Mouse (Mus musculus): ENCODE results near the gene Cask.
"Not testable (repeated sequence)": the region's sequence is repeated elsewhere in the genome, so short reads cannot be mapped to it uniquely, and the experiment has no call there.

The Cask gene

DNA sequence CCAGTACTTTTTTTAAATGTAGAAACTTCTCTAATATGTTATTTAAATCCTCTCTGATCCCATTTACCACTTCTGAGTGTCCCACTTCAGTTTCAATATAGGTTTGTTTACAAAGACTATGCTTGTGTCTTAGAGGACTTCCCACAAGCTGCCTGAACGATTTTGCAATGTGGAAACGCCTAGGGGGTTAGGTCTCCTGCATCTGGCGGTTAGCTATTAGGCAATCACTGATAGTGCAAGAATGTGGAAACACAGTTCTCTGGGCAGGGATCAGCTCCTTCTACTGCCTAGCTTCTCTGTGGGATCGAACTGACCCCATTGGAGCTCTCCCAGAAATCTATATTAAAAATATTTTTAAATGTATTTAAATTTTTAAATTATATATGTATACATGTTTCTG lies at the start of gene Cask:
Gene Cask, minus strand, starts transcription at position 83 of the 400 bp plus-strand sequence.
- DNase-seq (ENCODE audit: low spot score), result peak; percentile 72

GRCm38 (mm10) chrX:13889976-13890375 lies 38.8 kb upstream of the Cask start:
- DNase-seq (ENCODE audit: low spot score), result no peak

DNA sequence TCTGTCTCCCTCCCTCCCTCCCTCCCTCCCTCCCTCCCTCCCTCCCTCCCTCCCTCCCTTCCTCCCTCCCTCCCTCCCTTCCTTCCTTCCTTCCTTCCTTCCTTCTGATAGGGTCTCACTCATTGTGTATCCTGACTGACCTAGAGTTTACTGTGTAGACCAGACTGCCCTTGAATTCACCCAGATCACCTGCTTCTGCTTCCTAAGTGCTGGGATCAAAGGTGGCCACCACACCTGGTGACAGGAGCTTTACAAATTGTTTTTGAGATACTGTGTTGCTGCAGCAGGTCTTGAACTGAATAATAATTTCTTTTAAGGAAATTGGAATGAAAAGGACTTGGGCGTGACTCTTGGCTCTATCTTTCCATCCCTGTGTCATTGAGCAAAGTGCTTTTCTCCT lies 33.2 kb upstream of the Cask start:
- DNase-seq (ENCODE audit: low spot score), result no peak

DNA sequence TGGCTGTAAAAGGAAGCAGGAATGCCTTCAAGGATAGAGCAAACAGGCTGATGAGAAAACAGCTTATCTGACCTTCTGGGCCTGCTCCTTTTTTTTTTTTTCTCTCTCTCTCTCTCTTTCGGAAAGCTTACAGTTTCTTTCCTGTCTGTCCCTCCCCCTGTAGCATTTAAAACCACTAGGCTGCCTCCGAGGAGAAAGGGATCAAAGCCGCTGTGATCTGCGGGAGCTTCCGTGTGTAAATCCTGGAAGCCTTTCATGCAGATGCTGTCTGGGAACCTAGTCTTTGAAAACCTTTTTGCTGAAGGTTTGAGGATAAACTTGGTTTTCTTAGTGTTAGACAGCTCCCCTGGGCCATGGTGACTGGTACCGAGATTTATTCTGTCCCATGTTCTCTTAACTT lies 30.8 kb upstream of the Cask start:
- DNase-seq (ENCODE audit: low spot score), result no peak

GRCm38 (mm10) chrX:13860145-13860544 lies 9.0 kb upstream of the Cask start:
- no peak for DNase-seq (ENCODE audit: low spot score)

GRCm38 (mm10) chrX:13859051-13859450 lies 7.9 kb upstream of the Cask start:
- DNase-seq (ENCODE audit: low spot score), result no peak

GRCm38 (mm10) chrX:13848473-13848872 lies 2.7 kb downstream of the Cask start:
- DNase-seq (ENCODE audit: low spot score), result no peak

DNA sequence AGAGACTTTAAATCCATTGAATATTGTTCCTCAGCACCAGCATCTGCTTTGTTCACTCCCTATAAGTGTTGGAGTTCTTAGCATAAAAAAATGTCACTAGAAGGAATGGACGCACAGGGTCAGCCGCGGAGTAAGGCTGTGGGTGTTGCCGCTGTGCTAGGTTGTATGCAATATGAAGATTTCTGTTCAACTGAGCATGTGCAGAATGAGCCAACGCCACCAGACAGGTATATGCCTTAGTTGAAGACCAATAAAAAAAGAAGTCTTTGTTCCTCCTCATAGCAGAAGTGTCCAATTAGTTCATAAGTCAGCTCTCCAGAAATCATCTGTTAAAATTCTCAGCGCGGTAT lies 3.7 kb downstream of the Cask start:
- DNase-seq (ENCODE audit: low spot score), result no peak

- peak; percentile 91 for DNase-seq (ENCODE audit: low spot score)
Measured at GRCm38 (mm10) chrX:13846653-13847501, 4.3 kb downstream of the Cask start.

GRCm38 (mm10) chrX:13845858-13846652 lies 5.1 kb downstream of the Cask start:
- peak; percentile 43 for DNase-seq (ENCODE audit: low spot score)

DNA sequence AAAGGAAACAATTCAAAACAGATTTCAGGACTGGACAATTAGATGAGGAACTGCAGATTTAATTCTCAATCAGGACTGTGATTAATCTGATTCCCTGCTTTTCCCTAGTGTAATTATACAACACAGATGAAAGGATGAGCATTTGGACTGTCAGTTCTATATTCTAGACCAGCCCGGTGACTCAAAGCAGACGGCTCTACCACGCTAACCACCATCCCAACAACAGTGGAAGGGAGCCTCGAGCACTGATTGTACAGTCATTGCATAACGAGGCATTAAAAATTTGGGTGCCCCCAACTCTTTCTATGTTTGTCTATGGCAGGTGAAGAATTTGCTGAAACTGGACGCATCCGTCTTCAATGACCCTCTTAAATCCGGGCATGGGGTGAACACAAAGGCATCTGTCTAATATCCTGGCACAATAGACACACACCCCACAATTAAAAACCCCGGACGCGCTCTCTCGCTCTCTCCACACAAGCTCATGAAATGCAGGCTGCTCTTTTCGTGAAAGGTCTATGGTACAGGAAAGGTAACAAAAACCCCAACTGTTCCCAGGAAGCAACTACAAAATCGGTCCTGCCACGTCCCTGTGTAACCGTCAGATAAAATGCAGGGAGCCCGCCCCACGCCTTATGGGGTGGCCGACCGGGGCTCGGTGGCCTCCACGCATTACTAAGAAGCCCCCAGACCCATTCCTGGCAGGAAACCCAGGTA lies 5.9 kb downstream of the Cask start:
- peak; percentile 50 for DNase-seq (ENCODE audit: low spot score)

GRCm38 (mm10) chrX:13822792-13823191 lies 28.4 kb downstream of the Cask start:
- DNase-seq (ENCODE audit: low spot score), result no peak

- DNase-seq (ENCODE audit: low spot score), result no peak
Measured at GRCm38 (mm10) chrX:13798754-13799153, 52.4 kb downstream of the Cask start.

DNA sequence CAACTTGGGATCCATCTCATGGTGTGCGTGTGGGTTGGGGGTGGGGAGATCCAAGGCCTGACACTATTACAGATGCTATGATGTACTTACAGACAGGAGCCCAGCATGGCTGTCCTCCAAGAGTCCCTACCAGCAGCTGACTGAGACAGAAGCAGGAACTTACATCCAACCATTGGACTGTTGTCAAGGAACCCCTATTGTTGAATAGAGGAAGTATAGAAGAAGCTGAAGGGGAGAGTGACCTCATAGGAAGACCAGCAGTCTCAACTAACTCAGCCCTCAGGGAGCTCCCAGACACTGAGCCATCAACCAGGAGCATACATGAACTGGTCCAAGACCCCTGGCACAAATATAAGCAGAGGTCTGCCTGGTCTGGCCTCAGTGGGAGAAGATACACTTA lies 85.5 kb downstream of the Cask start:
- DNase-seq (ENCODE audit: low spot score), result no peak

DNA sequence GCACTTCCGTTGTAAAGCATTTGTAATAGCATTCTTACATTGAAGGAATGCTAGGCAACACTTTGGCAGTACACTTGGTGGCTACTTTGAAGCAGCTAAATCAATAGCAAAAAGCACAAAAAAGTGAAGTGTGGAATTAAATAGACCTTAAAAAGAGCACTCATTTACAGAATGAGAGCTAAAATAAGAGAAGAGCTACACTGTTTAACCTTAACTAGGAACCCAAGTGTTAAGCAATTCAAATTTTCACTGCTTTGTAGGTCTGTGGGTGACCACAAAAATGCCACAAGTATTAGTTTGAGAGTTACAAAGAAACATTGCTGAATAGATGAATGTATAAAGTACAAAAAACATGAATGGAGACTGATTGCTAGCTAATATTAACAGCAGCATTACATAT lies 86.1 kb downstream of the Cask start:
- no peak for DNase-seq (ENCODE audit: low spot score)

GRCm38 (mm10) chrX:13757279-13758005 lies 93.7 kb downstream of the Cask start:
- peak; percentile 60 for DNase-seq (ENCODE audit: low spot score)

- DNase-seq (ENCODE audit: low spot score), result no peak
Measured at GRCm38 (mm10) chrX:13741110-13741509, 110.1 kb downstream of the Cask start.

- not testable (repeated sequence) for DNase-seq (ENCODE audit: low spot score)
Measured at GRCm38 (mm10) chrX:13730785-13731184, 120.4 kb downstream of the Cask start.

DNA sequence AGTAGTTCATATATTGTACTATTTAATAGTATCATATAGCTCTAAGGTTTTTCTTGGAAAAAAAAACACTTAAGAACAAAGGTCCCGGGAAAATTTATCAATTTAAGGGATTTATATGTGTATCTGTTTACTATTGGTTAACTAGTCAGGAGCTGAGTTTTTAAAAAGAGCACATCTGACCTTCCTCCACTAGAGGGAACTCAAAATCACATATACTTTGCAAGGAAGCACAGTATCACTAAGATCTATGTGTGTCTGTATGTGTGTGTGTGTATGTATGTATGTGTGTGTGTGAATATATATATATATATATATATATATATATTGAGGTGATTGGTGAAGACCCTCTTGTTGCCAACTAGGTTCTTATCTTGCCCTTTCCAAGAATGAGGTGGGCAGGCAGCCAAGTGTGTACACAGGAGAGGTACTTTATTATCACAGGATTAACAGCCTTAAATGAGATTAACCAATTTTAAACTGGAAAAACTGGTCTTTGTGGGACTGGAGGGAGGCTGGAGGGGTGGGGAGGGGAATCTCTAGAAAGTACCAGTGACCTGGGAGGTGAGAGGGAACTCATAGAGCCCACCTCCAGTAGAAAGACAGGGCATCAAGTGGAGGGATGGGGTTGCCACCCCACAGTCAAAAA lies 121.2 kb downstream of the Cask start:
- peak; percentile 26 for DNase-seq (ENCODE audit: low spot score)

DNA sequence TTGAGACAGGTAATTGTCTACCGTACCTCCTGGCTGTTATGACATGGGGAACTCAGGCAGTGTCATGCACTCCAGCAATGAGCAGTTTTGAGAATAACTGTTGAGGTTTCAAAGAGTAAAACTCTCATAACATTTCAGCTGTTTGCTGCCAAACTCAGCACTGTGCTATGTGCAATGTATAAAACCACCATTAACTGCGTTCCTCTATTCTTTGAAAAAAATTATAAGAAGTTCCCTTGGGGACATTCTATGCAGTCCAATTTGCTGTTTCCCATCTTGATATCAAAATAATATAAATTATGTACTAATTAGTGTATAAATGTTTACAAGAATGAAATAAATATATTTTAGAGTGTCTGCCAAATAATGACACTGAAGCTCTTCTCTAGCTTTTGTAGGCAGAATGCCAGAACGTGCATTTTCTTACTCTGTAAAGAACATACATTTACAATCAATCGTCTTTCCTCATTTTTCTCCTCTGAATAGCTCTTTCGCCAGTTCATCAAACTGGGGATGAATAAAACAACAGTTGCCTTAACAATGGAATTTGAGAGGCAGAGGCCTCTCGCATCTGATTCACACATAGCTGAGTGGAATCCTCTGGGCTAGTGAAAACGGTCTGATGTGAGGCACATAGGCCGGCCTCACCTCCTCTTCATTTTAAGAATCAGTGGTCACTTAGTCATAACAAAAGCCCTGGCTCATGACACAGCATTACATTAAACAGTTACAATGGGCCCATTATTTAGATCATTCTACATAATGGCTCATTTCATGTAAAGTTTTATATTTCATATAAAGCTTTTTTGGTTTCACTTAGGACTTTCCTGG lies 125.4 kb downstream of the Cask start:
- DNase-seq (ENCODE audit: low spot score), result no peak
